Mouse (Mus musculus): ENCODE data around the gene Pcbp2.

Gene Pcbp2

GRCm38 (mm10) chr15:102528396-102528795 is 58.1 kb downstream of the Pcbp2 start:
- DNase-seq: no peak

GRCm38 (mm10) chr15:102530566-102530965 is 60.2 kb downstream of the Pcbp2 start:
- DNase-seq: no peak

GRCm38 (mm10) chr15:102531586-102531985 is 61.2 kb downstream of the Pcbp2 start:
- DNase-seq: no peak

GRCm38 (mm10) chr15:102532106-102532900 is 62.0 kb downstream of the Pcbp2 start:
- DNase-seq: peak; percentile 55 to 67

GRCm38 (mm10) chr15:102533926-102534325 is 63.6 kb downstream of the Pcbp2 start:
- DNase-seq: peak in 1 of 2 experiments; percentile 32

GRCm38 (mm10) chr15:102544801-102545200 is 74.5 kb downstream of the Pcbp2 start:
- DNase-seq: peak; percentile 90 to 92

GRCm38 (mm10) chr15:102546246-102546645 is 75.9 kb downstream of the Pcbp2 start:
- peak; percentile 51 to 63 for DNase-seq

GRCm38 (mm10) chr15:102546677-102547427 is 76.5 kb downstream of the Pcbp2 start:
- peak; percentile 94 to 97 for DNase-seq

- peak; percentile 89 to 90 for DNase-seq
These were observed 77.1 kb downstream of the Pcbp2 start for GRCm38 (mm10) chr15:102547478-102547877.

Measured in cerebellum, postnatal 25 days (tissue).